Comparison of ENCODE assay signal across 27 mouse cellular contexts in genomic region chr19:18772888-18773488, GRCm38 (mm10). TPM values are rescaled to one million over a fixed set of nuclear protein-coding genes. Genes with fewer than 3 reads are reported as not detected.
DNase-seq lines count a peak whose midpoint lies in the region; ATAC-seq and TF ChIP-seq lines count a peak whose summit lies in the region.
"Had no signal": no experiment of that assay in that cellular context is flagged by ENCODE, and none has a peak within 500 bp of the region (broad histone marks: within the 10 kb centered on the region; RNA-seq: fewer than 3 reads in every experiment).

No protein-coding gene starts in this region.

- no peak overlapping the region for H3K4me3 ChIP-seq in kidney, embryonic 16.5 days (ENCODE audit: low read length)
- H3K4me3 ChIP-seq in intestine, embryonic 15.5 days (replicated peaks) = no peak overlapping the region
- no peak overlapping the region for H3K4me3 ChIP-seq in intestine, embryonic 16.5 days (ENCODE audit: low read length)
- no peak overlapping the region for H3K4me3 ChIP-seq in small intestine, adult 2 months (ENCODE audit: low read depth, low read length)
- H3K4me3 ChIP-seq: forebrain, embryonic 10.5 days; forebrain, embryonic 13.5 days; heart, adult 2 months; heart, embryonic 10.5 days; heart, embryonic 13.5 days; hindbrain, embryonic 12.5 days; hindbrain, embryonic 15.5 days had no signal

- no peaks in the 10 kb centered on the region for H3K4me1 ChIP-seq in kidney, embryonic 16.5 days (ENCODE audit: insufficient read depth, low read length)
- H3K4me1 ChIP-seq in intestine, embryonic 15.5 days (replicated peaks) = no peaks in the 10 kb centered on the region
- no peaks in the 10 kb centered on the region for H3K4me1 ChIP-seq in intestine, embryonic 16.5 days (ENCODE audit: control insufficient read depth, insufficient read depth, low read length)
- peaks cover 2% of the 10 kb centered on the region; the same call in 1 of the 2 replicates for H3K4me1 ChIP-seq in small intestine, adult 2 months (ENCODE audit: control insufficient read depth, insufficient read depth, insufficient read length, low read length)
- H3K4me1 ChIP-seq: forebrain, embryonic 10.5 days; forebrain, embryonic 13.5 days; heart, embryonic 10.5 days; heart, embryonic 13.5 days; hindbrain, embryonic 12.5 days; hindbrain, embryonic 15.5 days had no signal

- 78% methylated on average over 5 of the region's 5 CpGs for WGBS in kidney, embryonic 16.5 days
- WGBS in intestine, embryonic 15.5 days = 73% methylated on average over 5 of the region's 5 CpGs
- 75% methylated on average over 5 of the region's 5 CpGs for WGBS in intestine, embryonic 16.5 days
- 31% methylated on average over 5 of the region's 5 CpGs for WGBS in small intestine, adult 2 months

- ATAC-seq in kidney, embryonic 16.5 days (ENCODE audit: low FRiP score, low TSS enrichment) = no peak
- ATAC-seq in intestine, embryonic 15.5 days = peak; percentile 25
- peak; percentile 58 for ATAC-seq in intestine, embryonic 16.5 days
- ATAC-seq in megakaryocyte-erythroid progenitor cell, adult 5-6 weeks (replicated peaks; ENCODE audit: low FRiP score, low TSS enrichment, poor library complexity, severe bottlenecking) = no peak
- ATAC-seq: CD4-positive, CD25-positive, alpha-beta regulatory T cell, adult 4 months; forebrain, embryonic 13.5 days; forebrain, embryonic 16.5 days had no signal

- no peak overlapping the region for H3K4me2 ChIP-seq in kidney, embryonic 16.5 days (replicated peaks; ENCODE audit: low read depth, low read length)
- H3K4me2 ChIP-seq in intestine, embryonic 15.5 days (replicated peaks) = no peak overlapping the region
- no peak overlapping the region for H3K4me2 ChIP-seq in intestine, embryonic 16.5 days (ENCODE audit: low read depth, low read length)
- H3K4me2 ChIP-seq: forebrain, embryonic 13.5 days; heart, embryonic 13.5 days; hindbrain, embryonic 12.5 days; hindbrain, embryonic 15.5 days had no signal

- TF ChIP-seq CTCF in small intestine, adult 2 months (IDR thresholded peaks at IDR 0.05; ENCODE audit: extremely low read depth, insufficient read length, insufficient replicate concordance, low read depth, low read length) = no peak

- TF ChIP-seq POLR2A in small intestine, adult 2 months (IDR thresholded peaks at IDR 0.05; ENCODE audit: low read depth, low read length) = no peak

- no peaks in the 10 kb centered on the region for H3K9me3 ChIP-seq in kidney, embryonic 16.5 days (ENCODE audit: low read length)
- no peaks in the 10 kb centered on the region for H3K9me3 ChIP-seq in intestine, embryonic 15.5 days
- no peaks in the 10 kb centered on the region for H3K9me3 ChIP-seq in intestine, embryonic 16.5 days (ENCODE audit: control insufficient read depth, low read length)
- H3K9me3 ChIP-seq: forebrain, embryonic 10.5 days; forebrain, embryonic 13.5 days; heart, embryonic 10.5 days; heart, embryonic 13.5 days; hindbrain, embryonic 12.5 days; hindbrain, embryonic 15.5 days had no signal

- DNase-seq in kidney, adult 9 months = peak; percentile 55
- no peak for DNase-seq in cerebellum, postnatal 4 days (ENCODE audit: low spot score in 2 of 2)
- DNase-seq: adrenal gland, adult 2 months; adrenal gland, postnatal 14 days; cerebellum, adult 11 months; cerebellum, adult 2 months; cerebellum, postnatal 10 days; cerebellum, postnatal 36 days; gastrocnemius, postnatal 10 days; gastrocnemius, postnatal 36 days; heart, adult 2 months; heart, postnatal 14 days; heart, postnatal 4 days had no signal

- no peak overlapping the region for H3K9ac ChIP-seq in kidney, embryonic 16.5 days (replicated peaks; ENCODE audit: low read length)
- H3K9ac ChIP-seq in intestine, embryonic 15.5 days = no peak overlapping the region
- H3K9ac ChIP-seq in intestine, embryonic 16.5 days (ENCODE audit: low read depth, low read length) = no peak overlapping the region
- H3K9ac ChIP-seq: forebrain, embryonic 13.5 days; heart, embryonic 13.5 days; hindbrain, embryonic 12.5 days; hindbrain, embryonic 15.5 days had no signal

- H3K27ac ChIP-seq in kidney, embryonic 16.5 days (ENCODE audit: low read length) = no peak overlapping the region
- no peak overlapping the region for H3K27ac ChIP-seq in intestine, embryonic 15.5 days
- no peak overlapping the region for H3K27ac ChIP-seq in intestine, embryonic 16.5 days (ENCODE audit: low read length)
- peak overlapping the region; percentile 31; the same call in 1 of the 2 replicates for H3K27ac ChIP-seq in small intestine, adult 2 months (ENCODE audit: insufficient read depth, low read depth, low read length)
- H3K27ac ChIP-seq: forebrain, embryonic 10.5 days; forebrain, embryonic 13.5 days; heart, adult 2 months; heart, embryonic 10.5 days; heart, embryonic 13.5 days; hindbrain, embryonic 12.5 days; hindbrain, embryonic 15.5 days had no signal

- no peaks in the 10 kb centered on the region for H3K27me3 ChIP-seq in kidney, embryonic 16.5 days (ENCODE audit: insufficient read depth, low read length)
- no peaks in the 10 kb centered on the region for H3K27me3 ChIP-seq in intestine, embryonic 15.5 days (replicated peaks)
- H3K27me3 ChIP-seq in intestine, embryonic 16.5 days (replicated peaks; ENCODE audit: control insufficient read depth, insufficient read depth, low read length) = no peaks in the 10 kb centered on the region
- H3K27me3 ChIP-seq in small intestine, adult 2 months (ENCODE audit: control insufficient read depth, insufficient read depth, low read length) = no peaks in the 10 kb centered on the region
- H3K27me3 ChIP-seq: forebrain, embryonic 13.5 days; heart, embryonic 13.5 days; hindbrain, embryonic 12.5 days; hindbrain, embryonic 15.5 days had no signal

- H3K36me3 ChIP-seq in kidney, embryonic 16.5 days (ENCODE audit: insufficient read depth, low read length) = no peaks in the 10 kb centered on the region
- no peaks in the 10 kb centered on the region for H3K36me3 ChIP-seq in intestine, embryonic 15.5 days
- H3K36me3 ChIP-seq in intestine, embryonic 16.5 days (ENCODE audit: control insufficient read depth, insufficient read depth, low read length) = no peaks in the 10 kb centered on the region
- no peaks in the 10 kb centered on the region for H3K36me3 ChIP-seq in small intestine, adult 2 months (ENCODE audit: control insufficient read depth, insufficient read depth, low read length)
- H3K36me3 ChIP-seq: forebrain, embryonic 10.5 days; heart, embryonic 10.5 days; heart, embryonic 13.5 days; hindbrain, embryonic 12.5 days; hindbrain, embryonic 15.5 days had no signal

RNA-seq across cellular contexts. Expression of gene Trpm6, which starts 23.2 kb away (rescaled TPM):
- 0.89 and 0.91 TPM in 2 replicates for polyA plus RNA-seq in kidney, embryonic 16.5 days (2015; fragmentation: Nextera tagmentation; extraction: Ambion mirVana)
- 0.04 and 0.14 TPM in 2 replicates for polyA plus RNA-seq in intestine, embryonic 15.5 days (2015; fragmentation: Nextera tagmentation; extraction: Ambion mirVana)
- polyA plus RNA-seq in intestine, embryonic 16.5 days (2015; fragmentation: Nextera tagmentation; extraction: Ambion mirVana) = 0.07 and 0.11 TPM in 2 replicates
- 0.04 and 0.29 TPM in 2 replicates for polyA plus RNA-seq in small intestine, adult 2 months (2012; rRNA removed)
- not detected in 2 replicates for total RNA-seq in megakaryocyte-erythroid progenitor cell, adult 5-6 weeks (2014; fragmentation: Nextera tagmentation)
- total RNA-seq in megakaryocyte-erythroid progenitor cell, adult 5-6 weeks (2017) = not detected in 2 replicates
- total RNA-seq: MEL had no signal

RNA-seq across cellular contexts. Expression of gene D030056L22Rik, which starts 60.0 kb away (rescaled TPM):
- polyA plus RNA-seq in kidney, embryonic 16.5 days (2015; fragmentation: Nextera tagmentation; extraction: Ambion mirVana) = 30.4 and 30.5 TPM in 2 replicates
- 26.4 and 30.8 TPM in 2 replicates for polyA plus RNA-seq in intestine, embryonic 15.5 days (2015; fragmentation: Nextera tagmentation; extraction: Ambion mirVana)
- 16.9 and 17.6 TPM in 2 replicates for polyA plus RNA-seq in intestine, embryonic 16.5 days (2015; fragmentation: Nextera tagmentation; extraction: Ambion mirVana)
- polyA plus RNA-seq in small intestine, adult 2 months (2012; rRNA removed) = 5.7 and 8.4 TPM in 2 replicates
- 45.4 and 48.0 TPM in 2 replicates for total RNA-seq in megakaryocyte-erythroid progenitor cell, adult 5-6 weeks (2014; fragmentation: Nextera tagmentation)
- total RNA-seq in megakaryocyte-erythroid progenitor cell, adult 5-6 weeks (2017) = 32.3 and 35.8 TPM in 2 replicates

Comparison
In these comparisons a context has a peak if more than half of its experiments do, and no peak if none do; other contexts are left out.
1. ATAC-seq: peak in intestine, embryonic 15.5 days (single experiment) and intestine, embryonic 16.5 days (single experiment); none in kidney, embryonic 16.5 days (single experiment) and megakaryocyte-erythroid progenitor cell, adult 5-6 weeks (single experiment).